Mouse (Mus musculus): ENCODE results near the gene Grn. TPM values are rescaled to one million over a fixed set of nuclear protein-coding genes. Genes with fewer than 3 reads are reported as not detected.
"Not testable (repeated sequence)": the region's sequence is repeated elsewhere in the genome, so short reads cannot be mapped to it uniquely, and the experiment has no call there.

Gene Grn
- total RNA-seq, 2 experiments from 2014 or later, result 156 to 181 TPM

- DNase-seq (ENCODE audit: low spot score in 2 of 2), result no peak
These were observed 30.5 kb upstream of the Grn start for GRCm38 (mm10) chr11:102399610-102400072.

GRCm38 (mm10) chr11:102400513-102401084 lies 29.5 kb upstream of the Grn start:
- DNase-seq (ENCODE audit: low spot score in 2 of 2), result no peak

DNA sequence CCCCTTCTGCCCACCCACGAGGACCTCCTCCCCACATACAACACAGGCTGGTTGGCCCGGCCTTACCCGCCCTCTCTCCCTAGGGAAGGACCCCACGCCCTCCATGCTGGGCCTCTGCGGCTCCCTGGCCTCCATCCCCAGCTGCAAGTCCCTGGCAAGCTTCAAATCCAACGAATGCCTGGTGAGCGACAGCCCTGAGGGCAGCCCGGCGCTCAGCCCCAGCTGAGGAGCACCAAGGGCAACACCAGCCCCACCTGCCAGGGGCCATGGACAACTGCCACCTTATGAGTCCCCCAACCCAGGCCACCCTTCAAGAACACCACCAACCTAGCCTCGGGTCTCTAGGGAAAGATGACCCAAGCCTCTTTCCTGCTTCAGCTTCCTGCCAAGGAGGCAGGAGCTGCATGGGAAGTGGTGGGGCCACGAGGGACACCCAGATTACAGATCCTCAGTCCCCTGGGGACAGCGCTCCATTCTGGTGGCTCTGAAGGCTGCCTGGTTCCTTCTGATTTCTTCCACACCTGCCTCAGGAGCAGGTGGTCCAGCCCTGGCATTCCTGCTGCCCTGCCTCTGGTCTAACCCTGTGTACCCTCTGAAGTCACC lies 28.1 kb upstream of the Grn start:
- DNase-seq (ENCODE audit: low spot score in 2 of 2), result no peak

GRCm38 (mm10) chr11:102403657-102404056 lies 26.5 kb upstream of the Grn start:
- no peak for DNase-seq (ENCODE audit: low spot score in 2 of 2)

DNA sequence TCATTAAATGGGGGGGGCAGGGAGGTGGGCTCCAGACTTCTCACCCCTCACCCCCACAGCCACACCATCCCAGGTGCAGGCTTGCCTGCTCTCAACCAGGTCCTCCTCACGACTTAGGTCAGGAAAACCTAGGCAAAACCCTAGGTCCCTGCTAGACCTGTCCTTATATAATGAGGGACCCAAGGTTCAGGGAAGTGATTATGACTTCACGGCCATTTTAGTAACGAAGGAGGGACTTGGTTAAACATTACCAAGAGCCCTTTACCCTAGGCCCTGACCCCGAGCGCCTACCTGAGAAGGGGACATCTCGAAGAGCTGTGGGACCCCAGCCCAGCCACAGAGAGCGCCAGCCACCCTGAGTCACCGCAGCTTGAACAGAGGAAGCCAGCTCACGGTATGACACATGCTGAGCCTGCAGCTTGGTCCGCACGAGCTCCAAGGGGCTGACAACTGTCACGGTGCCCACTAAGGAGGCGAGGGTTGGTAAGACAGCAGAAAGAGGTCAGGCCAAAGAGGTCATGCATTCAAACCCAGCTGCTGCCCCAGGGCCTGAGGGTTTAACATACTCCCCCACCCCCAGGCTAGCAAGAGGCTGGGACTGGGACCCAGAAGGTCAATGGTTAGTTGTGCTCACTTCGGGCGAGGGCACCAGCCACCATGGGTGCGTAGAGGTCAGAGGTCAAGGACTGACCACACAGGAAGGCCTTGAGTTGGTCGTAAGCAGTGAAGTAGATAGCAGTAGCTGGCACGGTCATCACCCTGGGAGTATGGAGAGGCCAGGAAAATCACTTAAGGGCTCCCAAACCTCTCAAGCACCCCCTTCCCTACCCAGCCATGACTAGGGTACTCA lies 25.7 kb upstream of the Grn start:
- no peak for DNase-seq (ENCODE audit: low spot score in 2 of 2)

- DNase-seq (ENCODE audit: low spot score in 2 of 2), result no peak
These were observed 24.4 kb upstream of the Grn start for GRCm38 (mm10) chr11:102405544-102406285.

GRCm38 (mm10) chr11:102406401-102406800 lies 23.7 kb upstream of the Grn start:
- DNase-seq (ENCODE audit: low spot score in 2 of 2), result no peak

- DNase-seq (ENCODE audit: low spot score in 2 of 2), result peak; percentile 97
These were observed 22.9 kb upstream of the Grn start for GRCm38 (mm10) chr11:102406900-102407833.

GRCm38 (mm10) chr11:102407834-102408215 lies 22.3 kb upstream of the Grn start, which contains the start of gene Slc25a39:
Slc25a39 (minus strand) TSS chr11:102407946.
- DNase-seq (ENCODE audit: low spot score in 2 of 2), result no peak

- DNase-seq (ENCODE audit: low spot score in 2 of 2), result peak; percentile 90 to 92
These were observed 21.7 kb upstream of the Grn start for GRCm38 (mm10) chr11:102408344-102408876.

DNA sequence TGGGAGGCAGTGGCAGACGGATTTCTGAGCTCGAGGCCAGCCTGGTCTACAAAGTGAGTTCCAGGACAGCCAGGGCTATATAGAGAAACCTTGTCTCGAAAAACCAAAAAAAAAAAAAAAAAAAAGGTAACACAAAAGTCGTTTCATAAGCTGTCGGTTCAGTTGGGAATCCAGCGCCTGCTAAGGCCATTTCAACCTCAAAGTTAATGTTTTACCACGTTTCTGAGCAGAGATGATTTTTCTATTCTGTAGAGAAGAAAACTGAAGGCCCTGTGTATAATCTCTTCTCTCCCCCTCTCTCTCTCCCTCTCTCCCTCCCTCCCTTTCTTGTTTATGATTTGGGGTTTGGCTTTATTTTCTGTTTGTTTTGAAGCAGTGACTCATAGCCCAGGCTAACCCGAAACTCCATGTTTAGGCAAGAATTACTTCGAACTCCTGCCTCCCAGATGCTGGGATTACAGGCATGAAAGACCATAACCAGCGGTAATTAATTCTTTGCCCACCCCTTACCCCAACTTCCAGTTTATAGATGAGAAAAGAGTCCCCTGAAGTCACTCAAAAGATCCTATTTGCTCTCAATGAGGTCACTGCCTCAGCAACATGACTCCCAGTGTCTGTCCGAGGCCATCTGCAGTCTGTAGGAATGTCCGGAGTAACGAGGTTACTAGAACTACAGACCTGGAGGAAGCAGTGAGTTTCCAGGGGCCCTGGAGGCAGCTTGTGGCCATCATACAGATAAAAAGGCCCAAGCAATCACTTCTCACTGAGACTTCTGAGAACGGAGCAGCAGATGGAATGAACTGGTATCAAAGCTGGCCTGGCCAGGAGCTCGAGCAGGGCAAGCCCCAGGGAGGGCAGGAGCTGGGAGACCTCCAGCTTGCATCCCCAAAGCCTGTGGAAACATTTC lies 21.0 kb upstream of the Grn start:
- no peak for DNase-seq (ENCODE audit: low spot score in 2 of 2)

- no peak for DNase-seq (ENCODE audit: low spot score in 2 of 2)
These were observed 20.3 kb upstream of the Grn start for GRCm38 (mm10) chr11:102409795-102410330.

GRCm38 (mm10) chr11:102410345-102410744 lies 19.8 kb upstream of the Grn start:
- DNase-seq (ENCODE audit: low spot score in 2 of 2), result not testable (repeated sequence)

DNA sequence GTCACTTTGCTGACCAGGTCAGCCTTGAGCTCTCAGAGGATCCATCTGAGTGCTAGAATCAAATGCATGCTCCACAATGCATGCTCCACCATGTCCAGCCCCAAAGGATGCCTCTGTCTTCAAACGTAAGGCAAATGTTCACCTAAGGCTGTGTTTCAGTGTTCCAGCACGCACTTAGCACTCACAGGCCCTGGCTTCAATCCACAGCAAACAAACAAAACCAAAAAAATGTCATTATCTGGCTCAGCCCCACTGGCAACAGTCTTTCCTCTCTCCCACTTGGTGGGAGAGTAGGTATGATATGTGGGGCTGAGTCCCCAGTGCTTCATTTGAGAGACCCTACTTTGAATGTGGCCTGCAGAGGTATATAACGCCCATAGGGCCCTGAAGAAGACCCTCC lies 19.1 kb upstream of the Grn start:
- no peak for DNase-seq (ENCODE audit: low spot score in 2 of 2)

DNA sequence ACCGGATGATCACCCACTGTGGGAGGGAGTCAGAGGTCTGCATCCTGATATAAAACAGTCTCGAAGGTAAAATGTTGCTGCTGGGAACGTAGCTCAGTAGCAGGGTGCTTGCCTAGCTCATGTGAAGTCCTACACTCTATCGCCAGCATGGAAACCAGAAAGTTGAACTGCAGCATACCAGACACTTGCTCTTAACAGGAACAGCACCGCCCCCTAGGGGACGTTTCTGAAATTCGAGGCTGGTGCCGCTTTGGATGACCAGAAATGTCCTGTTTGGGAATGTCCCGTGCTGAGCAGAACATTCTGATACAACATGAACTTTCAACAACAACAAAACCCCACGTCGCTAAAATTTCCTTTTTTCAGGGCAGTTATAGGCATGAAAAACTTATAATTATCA lies 18.4 kb upstream of the Grn start:
- DNase-seq (ENCODE audit: low spot score in 2 of 2), result peak; percentile 90 to 95

DNA sequence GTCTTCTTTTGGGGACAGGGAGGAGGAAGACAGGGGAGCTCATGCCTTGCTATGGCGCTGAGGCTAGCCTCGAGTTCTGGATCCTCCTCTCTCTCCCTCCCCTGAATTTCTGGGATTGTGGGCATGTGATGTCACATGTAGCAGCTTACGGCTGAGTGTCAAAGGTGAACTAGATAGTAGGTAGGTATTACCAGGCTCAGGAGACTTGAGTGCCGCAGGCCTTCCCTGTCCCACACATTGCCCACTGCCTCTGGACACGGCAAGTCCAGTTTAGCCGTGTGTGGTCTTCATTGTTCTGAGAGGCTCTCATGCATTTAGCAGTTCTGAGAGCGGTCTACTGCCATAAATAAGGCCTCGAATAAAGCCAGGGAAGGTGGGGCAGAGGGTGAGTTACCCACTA lies 17.1 kb upstream of the Grn start:
- no peak for DNase-seq (ENCODE audit: low spot score in 2 of 2)

GRCm38 (mm10) chr11:102415034-102415802 lies 14.9 kb upstream of the Grn start:
- no peak for DNase-seq (ENCODE audit: low spot score in 2 of 2)

DNA sequence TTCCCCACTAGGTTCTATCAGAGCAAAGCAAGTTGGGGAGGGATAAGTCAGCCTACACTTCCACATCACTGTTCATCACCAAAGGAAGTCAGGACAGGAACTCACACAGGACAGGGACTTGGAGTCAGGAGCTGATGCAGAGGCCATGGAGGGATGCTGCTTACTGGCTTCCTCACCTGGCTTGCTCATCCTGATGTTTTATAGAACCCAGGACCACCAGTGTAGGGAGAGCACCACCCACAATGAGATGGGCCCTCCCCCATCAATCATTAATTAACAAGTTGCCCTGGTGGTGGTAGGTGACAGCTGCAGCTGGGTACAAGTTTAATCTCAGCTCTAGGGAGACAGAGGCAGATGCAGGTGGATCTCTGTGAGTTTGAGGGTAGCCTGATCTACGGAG lies 13.0 kb upstream of the Grn start:
- no peak for DNase-seq (ENCODE audit: low spot score in 2 of 2)

Measured in adrenal gland, adult 18-20 months (tissue).